Mouse (Mus musculus): Measurements from ENCODE around the gene Ift52.
"Not testable (repeated sequence)": the region's sequence is repeated elsewhere in the genome, so short reads cannot be mapped to it uniquely, and the experiment has no call there.

The Ift52 gene

DNA sequence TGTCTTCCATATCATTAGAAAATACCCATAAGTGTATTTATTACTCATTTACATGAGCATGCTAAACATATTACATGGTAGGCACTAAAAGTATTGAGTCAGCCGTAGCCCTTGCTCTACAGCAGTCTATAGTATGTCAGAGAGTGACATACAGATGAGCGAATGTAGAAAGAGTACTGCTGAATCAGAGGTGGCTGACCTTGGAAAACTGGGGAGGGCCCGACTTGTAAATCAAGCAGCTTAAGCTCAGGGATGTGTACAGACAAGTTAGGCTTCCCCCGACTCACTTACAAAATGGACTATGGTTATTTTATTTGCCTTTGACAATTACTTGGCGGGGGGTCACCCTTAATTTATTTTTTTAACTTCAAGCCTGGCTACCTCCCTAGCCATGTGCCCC, 14.1 kb downstream of the Ift52 start:
- no peak for DNase-seq (ENCODE audit: low read depth, low spot score)

GRCm38 (mm10) chr2:163031757-163032156, 14.6 kb downstream of the Ift52 start:
- DNase-seq (ENCODE audit: low read depth, low spot score) = no peak

DNA sequence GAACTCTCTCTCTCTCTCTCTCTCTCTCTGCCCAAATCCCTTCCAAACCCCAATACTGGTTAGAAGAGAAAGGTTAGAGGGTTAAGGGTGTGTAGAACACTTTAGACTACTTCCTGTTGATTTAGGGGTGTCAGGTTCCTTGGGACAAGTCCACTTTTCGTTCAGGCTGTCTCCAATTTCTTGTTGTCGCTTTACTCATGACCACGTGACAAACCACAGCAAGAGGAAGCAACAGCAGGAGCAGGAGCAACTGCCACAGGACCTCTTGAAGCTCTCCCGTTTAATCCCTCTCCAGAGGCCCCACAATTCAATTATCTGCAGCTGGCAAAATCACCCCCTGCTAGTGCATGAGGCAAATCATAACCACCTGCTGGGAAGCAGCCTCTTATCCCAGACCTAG, 15.5 kb downstream of the Ift52 start:
- DNase-seq (ENCODE audit: low read depth, low spot score) = no peak

GRCm38 (mm10) chr2:163039940-163040339, 22.8 kb downstream of the Ift52 start:
- no peak for DNase-seq (ENCODE audit: low read depth, low spot score)

DNA sequence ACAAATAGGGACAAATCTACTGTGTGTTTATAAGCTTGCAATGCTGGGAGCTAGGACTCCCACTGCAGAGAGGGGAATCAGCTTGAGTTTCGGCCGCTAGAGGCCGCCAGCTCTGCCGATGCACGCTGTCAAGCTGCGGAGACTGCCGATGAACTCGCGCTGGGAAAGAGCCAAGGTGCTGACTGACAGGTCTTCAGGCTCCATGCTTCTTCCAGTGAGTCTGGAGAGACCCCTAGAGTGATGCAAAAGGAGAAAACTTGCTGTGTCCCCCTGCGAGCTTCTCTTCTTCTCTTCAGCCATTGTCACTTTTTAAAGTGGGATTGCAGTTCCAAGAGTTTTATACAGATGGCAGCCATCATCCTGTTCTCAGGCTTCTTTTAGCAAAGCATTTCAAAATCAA, 31.0 kb downstream of the Ift52 start:
- peak; percentile 51 for DNase-seq (ENCODE audit: low read depth, low spot score)

GRCm38 (mm10) chr2:163049116-163049515, 32.0 kb downstream of the Ift52 start:
- no peak for DNase-seq (ENCODE audit: low read depth, low spot score)

DNA sequence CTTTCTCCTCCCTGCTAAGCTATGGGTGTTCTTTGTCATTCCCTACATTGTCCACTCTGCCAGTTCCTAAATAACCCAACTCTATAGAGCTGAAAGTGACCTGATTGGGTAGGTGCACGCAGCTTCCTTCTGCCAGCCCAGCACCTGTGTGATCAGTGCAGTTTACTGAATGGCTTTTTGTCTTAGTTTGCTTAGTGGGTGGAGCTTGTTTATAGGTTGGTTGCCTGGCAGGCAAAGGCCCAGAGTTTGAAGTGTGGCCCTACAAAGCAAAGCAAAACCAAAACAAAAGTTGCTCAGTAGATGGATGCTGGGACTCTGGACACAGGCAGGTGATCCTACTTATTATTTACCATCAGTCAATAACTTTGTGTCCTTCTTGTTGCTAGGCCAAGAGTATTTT, 34.5 kb downstream of the Ift52 start:
- no peak for DNase-seq (ENCODE audit: low read depth, low spot score)

DNA sequence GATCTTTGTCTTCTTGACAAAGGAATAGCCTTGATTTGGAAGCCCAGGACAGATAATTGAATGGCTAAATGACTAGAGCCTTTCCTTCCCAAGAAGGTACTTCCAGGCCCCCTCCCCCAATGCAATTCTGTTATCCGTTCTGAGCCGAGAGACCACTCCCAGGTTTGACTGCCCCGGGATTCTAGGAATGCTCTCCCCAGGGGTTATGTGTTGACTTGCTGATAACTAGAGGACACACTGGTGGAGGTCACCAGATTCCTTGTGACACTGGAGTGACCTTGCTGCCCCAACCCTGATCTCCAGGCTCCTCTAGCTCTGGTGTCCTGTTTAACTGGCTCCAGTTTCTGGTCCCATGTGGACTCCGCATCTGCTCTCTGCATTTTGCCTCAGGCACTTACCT, 34.9 kb downstream of the Ift52 start:
- DNase-seq (ENCODE audit: low read depth, low spot score) = no peak

GRCm38 (mm10) chr2:163052826-163053225, 35.7 kb downstream of the Ift52 start:
- no peak for DNase-seq (ENCODE audit: low read depth, low spot score)

DNA sequence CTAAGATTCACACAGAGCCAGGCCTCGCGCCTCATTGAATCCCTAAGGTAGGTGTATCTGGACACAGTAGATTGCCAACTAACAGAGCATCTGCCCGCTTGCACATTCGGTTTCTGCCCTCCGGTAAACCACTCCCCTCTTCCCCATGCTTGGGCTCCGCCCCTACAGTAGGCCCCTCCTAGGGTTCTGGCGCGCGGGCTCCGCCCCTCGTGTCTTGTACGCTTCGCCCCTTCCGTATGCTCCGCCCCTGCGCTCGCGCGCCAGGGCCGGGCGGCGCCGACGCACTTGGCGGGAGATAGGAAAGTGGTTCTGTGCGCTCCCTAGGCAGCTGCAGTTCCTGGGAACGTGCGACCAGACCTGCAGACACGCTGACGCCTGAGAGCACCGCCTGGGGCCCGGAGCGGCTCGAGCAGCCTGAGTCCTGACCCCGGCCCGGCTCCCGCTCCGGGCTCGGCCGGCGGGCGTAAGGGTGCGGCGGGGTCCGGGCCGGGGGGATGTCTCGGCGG, 37.2 kb downstream of the Ift52 start, which contains the start of gene Mybl2:
Gene Mybl2 (plus strand): TSS at position 353 of the 506 bp plus-strand sequence.
- peak; percentile 83 for DNase-seq (ENCODE audit: low read depth, low spot score)

DNA sequence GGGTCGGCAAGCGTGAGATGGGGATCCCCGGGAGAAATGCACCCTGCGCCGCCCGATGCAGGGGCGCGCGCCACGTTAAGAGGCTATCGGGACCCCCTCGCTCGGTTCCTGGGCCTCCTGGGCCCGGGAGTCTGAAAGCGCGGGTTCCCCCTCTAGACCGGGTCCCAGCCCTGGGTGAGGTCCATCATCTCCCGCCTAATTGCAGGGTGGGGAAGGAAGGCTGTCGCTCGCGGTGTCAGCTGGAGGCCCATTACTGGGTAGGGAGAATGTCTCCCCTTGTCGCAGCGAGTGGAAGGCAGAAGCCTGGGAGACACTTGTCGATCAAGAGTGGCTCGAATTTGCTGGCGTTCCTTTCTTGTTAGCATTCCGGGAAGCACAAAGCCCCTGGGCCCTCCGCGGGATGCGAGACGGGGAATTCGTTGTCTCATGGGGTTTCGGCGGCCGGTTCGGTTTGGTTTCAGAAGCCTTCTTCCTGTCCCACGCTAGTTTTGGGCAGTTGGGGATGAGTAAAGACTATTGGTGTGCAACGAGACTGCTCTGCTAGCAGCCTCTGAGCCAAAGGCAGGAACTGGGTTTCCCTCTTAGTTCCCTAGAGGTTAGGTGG, 37.8 kb downstream of the Ift52 start:
- DNase-seq (ENCODE audit: low read depth, low spot score) = no peak

DNA sequence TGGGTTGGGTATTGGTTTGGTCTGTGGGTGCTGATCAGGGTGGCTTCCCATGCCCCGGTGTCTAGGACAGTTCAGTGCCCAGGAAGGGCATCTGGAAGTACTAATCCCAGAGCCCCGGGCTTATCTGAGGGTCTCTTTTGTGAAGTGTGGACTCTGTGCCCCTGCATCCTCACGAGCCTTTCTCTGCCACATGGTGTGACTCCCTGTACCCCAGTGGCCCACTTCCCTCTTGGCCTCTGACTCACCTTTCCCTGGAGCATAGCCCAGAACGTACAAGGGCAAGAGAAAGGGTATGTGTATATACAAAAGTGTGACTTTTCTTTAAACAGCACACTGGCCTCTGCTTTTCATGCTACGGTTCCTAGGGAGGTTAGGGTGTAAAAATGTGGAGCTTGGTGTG, 38.6 kb downstream of the Ift52 start:
- no peak for DNase-seq (ENCODE audit: low read depth, low spot score)

DNA sequence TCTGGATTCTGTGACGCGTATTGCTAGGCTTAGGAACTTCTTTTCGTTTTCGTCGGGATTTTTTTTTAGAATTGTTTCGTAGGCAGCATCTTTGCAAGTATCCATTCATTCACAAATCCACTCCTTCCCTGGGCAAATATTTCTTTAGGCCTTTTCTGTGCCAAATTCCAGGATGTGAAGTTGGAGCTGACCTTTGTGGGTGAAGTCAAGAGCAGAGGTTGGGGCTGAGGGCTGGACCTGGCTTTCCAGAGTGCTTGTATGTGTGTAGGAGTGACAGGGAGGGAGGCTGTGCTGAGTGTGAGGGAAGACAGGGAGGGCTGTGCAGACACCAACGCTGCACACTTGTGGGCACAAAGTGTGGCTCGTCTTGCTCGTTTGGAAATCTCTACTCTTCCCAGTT, 39.4 kb downstream of the Ift52 start:
- no peak for DNase-seq (ENCODE audit: low read depth, low spot score)

- DNase-seq (ENCODE audit: low read depth, low spot score) = not testable (repeated sequence)
Observed at GRCm38 (mm10) chr2:163058981-163059380, 41.8 kb downstream of the Ift52 start.

GRCm38 (mm10) chr2:163060630-163061029, 43.5 kb downstream of the Ift52 start:
- DNase-seq (ENCODE audit: low read depth, low spot score) = no peak

DNA sequence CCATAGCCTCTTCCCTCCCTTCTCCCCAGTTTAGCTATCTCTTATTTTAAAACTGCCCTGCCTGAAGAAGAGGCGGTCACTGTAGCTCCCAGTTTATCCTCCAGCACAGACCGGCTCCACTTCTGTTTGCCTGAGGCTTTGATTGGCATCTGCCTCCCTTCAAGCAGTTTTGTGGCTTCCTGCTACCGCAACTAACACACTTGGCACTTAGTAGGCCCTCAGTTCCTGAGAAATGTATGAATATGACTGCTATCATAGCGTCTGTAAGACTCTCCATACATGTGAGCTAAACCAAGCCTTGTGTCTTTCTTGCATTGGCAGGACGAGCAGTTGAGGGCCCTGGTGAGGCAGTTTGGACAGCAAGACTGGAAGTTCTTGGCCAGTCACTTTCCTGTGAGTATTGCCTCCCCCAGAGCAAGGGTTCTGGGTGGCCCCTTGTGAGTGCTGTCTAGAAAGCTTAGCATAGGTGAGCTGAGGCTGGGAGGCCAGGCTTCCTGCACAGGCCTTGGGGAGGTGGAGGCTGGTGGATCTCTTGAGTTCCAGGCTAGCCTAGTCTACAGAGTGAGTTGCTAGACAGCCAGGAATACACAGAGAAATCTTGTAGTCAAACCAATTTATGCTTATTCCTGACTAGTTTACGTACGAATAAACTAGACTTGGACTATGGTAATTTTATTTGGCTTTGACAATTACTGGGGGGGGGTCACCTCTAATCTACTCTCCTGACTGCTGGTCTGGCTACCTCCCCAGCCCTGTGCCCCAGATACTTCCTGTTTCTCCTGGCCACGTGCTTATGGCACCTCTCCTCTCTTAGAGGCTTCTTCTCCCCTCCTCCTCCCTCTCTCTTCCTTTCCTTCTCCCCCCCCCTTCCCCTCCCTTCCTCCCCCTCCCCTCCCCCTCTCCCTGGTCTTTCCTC, 44.3 kb downstream of the Ift52 start:
- no peak for DNase-seq (ENCODE audit: low read depth, low spot score)

DNA sequence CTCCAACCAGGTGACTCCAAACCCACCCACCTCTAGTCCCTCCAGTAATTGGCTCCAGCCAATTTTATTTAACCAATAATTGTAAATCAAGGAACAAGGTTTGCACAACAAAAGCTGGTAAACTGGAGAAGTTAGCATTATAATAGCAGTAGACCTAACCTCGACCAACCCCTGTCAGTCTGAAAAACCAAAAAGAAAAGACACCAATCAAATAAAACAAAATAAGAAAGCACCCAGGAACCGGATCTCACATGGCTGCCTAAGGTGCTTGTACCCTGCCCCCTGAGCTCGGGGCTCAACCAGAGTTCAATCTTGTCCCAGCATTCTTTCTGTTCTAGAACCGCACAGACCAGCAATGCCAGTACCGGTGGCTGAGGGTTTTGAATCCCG, 45.0 kb downstream of the Ift52 start:
- DNase-seq (ENCODE audit: low read depth, low spot score) = no peak

GRCm38 (mm10) chr2:163066326-163066725, 49.2 kb downstream of the Ift52 start:
- no peak for DNase-seq (ENCODE audit: low read depth, low spot score)

- no peak for DNase-seq (ENCODE audit: low read depth, low spot score)
Observed at GRCm38 (mm10) chr2:163067233-163067632, 50.1 kb downstream of the Ift52 start.

GRCm38 (mm10) chr2:163070213-163070612, 53.1 kb downstream of the Ift52 start:
- no peak for DNase-seq (ENCODE audit: low read depth, low spot score)

DNA sequence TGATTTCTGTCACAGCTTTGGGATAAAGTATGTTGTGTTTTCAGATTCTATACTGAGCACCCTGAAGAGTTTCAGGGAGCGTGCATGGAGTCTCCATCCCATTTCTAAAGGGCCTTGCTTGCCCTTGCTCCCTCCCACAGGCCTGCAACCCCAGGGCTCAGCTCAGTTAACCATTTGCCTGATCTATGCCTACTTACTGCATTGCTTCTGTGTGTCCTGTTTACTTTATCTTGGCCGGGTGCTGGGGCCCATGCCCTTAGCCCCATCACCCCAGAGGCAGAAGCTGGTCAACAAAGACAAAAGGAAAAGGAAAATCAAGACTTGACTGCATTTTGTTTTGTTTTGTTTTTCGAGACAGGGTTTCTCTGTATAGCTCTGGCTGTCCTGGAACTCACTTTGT, 54.4 kb downstream of the Ift52 start:
- no peak for DNase-seq (ENCODE audit: low read depth, low spot score)

GRCm38 (mm10) chr2:163073023-163073757, 56.0 kb downstream of the Ift52 start:
- DNase-seq (ENCODE audit: low read depth, low spot score) = no peak

All from retina, postnatal 7 days (tissue).